In genomic region chr2:167063906-167064496, GRCm38 (mm10) we compare ENCODE assay signal across 8 mouse cellular contexts. TPM values are rescaled to one million over a fixed set of nuclear protein-coding genes. Genes with fewer than 3 reads are reported as not detected.
A peak's percentile ranks its signal among the peaks of the same experiment; 100 is the strongest.
DNase-seq lines count a peak whose midpoint lies in the region; ATAC-seq and TF ChIP-seq lines count a peak whose summit lies in the region.

No protein-coding gene starts in this region.

- H3K4me1 ChIP-seq in kidney, postnatal 0 days (replicated peaks; ENCODE audit: insufficient read depth, low read length): peaks cover 21% of the 10 kb centered on the region
- peaks cover 8% of the 10 kb centered on the region for H3K4me1 ChIP-seq in bone marrow, adult 2 months (ENCODE audit: control insufficient read depth, insufficient read depth, low read length)
- peaks cover 27% of the 10 kb centered on the region for H3K4me1 ChIP-seq in hindbrain, embryonic 14.5 days (replicated peaks; ENCODE audit: control insufficient read depth, insufficient read depth, low read length)

- peaks cover 33% of the 10 kb centered on the region for H3K79me2 ChIP-seq in myocyte (ENCODE audit: control insufficient read depth, insufficient read depth)

- TF ChIP-seq CTCF in kidney, postnatal 0 days (IDR thresholded peaks at IDR 0.05; ENCODE audit: low read depth): peak; percentile 34
- no peak for TF ChIP-seq CTCF in bone marrow, adult 2 months (IDR thresholded peaks at IDR 0.05; ENCODE audit: control insufficient read depth, insufficient read depth, low read length)

- no peaks in the 10 kb centered on the region for H3K27me3 ChIP-seq in kidney, postnatal 0 days (ENCODE audit: insufficient read depth, low read length)
- H3K27me3 ChIP-seq in hindbrain, embryonic 14.5 days (ENCODE audit: control insufficient read depth, insufficient read depth, low read length): no peaks in the 10 kb centered on the region
- H3K27me3 ChIP-seq in myocyte (ENCODE audit: control insufficient read depth, insufficient read depth, insufficient read length): no peaks in the 10 kb centered on the region

- H3K4me3 ChIP-seq in kidney, postnatal 0 days (replicated peaks; ENCODE audit: low read depth, low read length): peak overlapping the region; percentile 85
- H3K4me3 ChIP-seq in bone marrow, adult 2 months (replicated peaks; ENCODE audit: control insufficient read depth, low read depth, low read length): peak overlapping the region; percentile 32
- H3K4me3 ChIP-seq in hindbrain, embryonic 14.5 days (replicated peaks; ENCODE audit: low read length): peak overlapping the region; percentile 88
- H3K4me3 ChIP-seq in myocyte: peak overlapping the region; percentile 90

- H3K9ac ChIP-seq in kidney, postnatal 0 days (ENCODE audit: low read depth, low read length): peak overlapping the region; percentile 87
- peak overlapping the region; percentile 85 for H3K9ac ChIP-seq in hindbrain, embryonic 14.5 days

- peak overlapping the region; percentile 32; the same call in 1 of the 2 replicates for H3K27ac ChIP-seq in kidney, postnatal 0 days
- H3K27ac ChIP-seq in bone marrow, adult 2 months (ENCODE audit: control insufficient read depth, insufficient read depth, low read depth, low read length, poor library complexity): no peak overlapping the region
- H3K27ac ChIP-seq in hindbrain, embryonic 14.5 days: peak overlapping the region; percentile 89

- H3K4me2 ChIP-seq in kidney, postnatal 0 days (ENCODE audit: low read length): peak overlapping the region; percentile 67
- peak overlapping the region; percentile 64 for H3K4me2 ChIP-seq in hindbrain, embryonic 14.5 days (replicated peaks)
- H3K4me2 ChIP-seq in myocyte (ENCODE audit: low read depth): peak overlapping the region; percentile 90

- no peak for TF ChIP-seq POLR2A in bone marrow, adult 2 months (IDR thresholded peaks at IDR 0.05; ENCODE audit: borderline replicate concordance, control insufficient read depth, low read depth, low read length)
- no peak for TF ChIP-seq POLR2A in myocyte (IDR thresholded peaks at IDR 0.05; ENCODE audit: insufficient read length, low read depth)

- no peak for ATAC-seq in kidney, postnatal 0 days (replicated peaks; ENCODE audit: low FRiP score, low read depth)
- no peak for ATAC-seq in hindbrain, embryonic 14.5 days (ENCODE audit: low FRiP score)

- peaks cover 17% of the 10 kb centered on the region; the same call in 1 of the 2 replicates for H3K36me3 ChIP-seq in kidney, postnatal 0 days (ENCODE audit: insufficient read depth, low read length)
- peaks cover 25% of the 10 kb centered on the region for H3K36me3 ChIP-seq in hindbrain, embryonic 14.5 days (replicated peaks; ENCODE audit: control insufficient read depth, insufficient read depth)
- H3K36me3 ChIP-seq in myocyte (ENCODE audit: control insufficient read depth, insufficient read depth): peaks cover 40% of the 10 kb centered on the region

- WGBS in kidney, postnatal 0 days: under 1% methylated on average over 7 of the region's 7 CpGs
- WGBS in bone marrow, adult 2 months: 1% methylated on average over 7 of the region's 7 CpGs
- under 1% methylated on average over 7 of the region's 7 CpGs for WGBS in hindbrain, embryonic 14.5 days

- DNase-seq in kidney, postnatal 0 days (ENCODE audit: low spot score): no peak
- no peak for DNase-seq in kidney, postnatal 14 days
- peak; percentile 55 for DNase-seq in hindbrain, embryonic 14.5 days (ENCODE audit: low spot score)
- no peak for DNase-seq in natural killer cell, adult 2 months (ENCODE audit: low spot score in 2 of 2)
- DNase-seq in testis, postnatal 10 days (ENCODE audit: low spot score): no peak
- no peak for DNase-seq in cerebellum, postnatal 25 days

- H3K9me3 ChIP-seq in kidney, postnatal 0 days (replicated peaks; ENCODE audit: low read length): no peaks in the 10 kb centered on the region
- no peaks in the 10 kb centered on the region for H3K9me3 ChIP-seq in hindbrain, embryonic 14.5 days (ENCODE audit: control insufficient read depth, low read length)

- H3ac ChIP-seq in myocyte (ENCODE audit: control insufficient read depth, insufficient read length): peak overlapping the region; percentile 65

TF ChIP-seq in myocyte, 11 proteins besides CTCF, POLR2A, EP300 and RAD21:
- TF ChIP-seq MYOG (IDR thresholded peaks at IDR 0.05; ENCODE audit: control insufficient read depth in 1 of 3, insufficient read depth in 1 of 3, insufficient read length in 2 of 3, low read depth in 2 of 3): no peak
- TF ChIP-seq MAX (IDR thresholded peaks at IDR 0.05; ENCODE audit: low read depth): peak; percentile 33
- no peak for TF ChIP-seq REST (IDR thresholded peaks at IDR 0.05; ENCODE audit: insufficient read depth, insufficient read length)

RNA-seq across cellular contexts. Expression of gene Znfx1, which starts 1.2 kb away (rescaled TPM):
- polyA plus RNA-seq in kidney, postnatal 0 days (2015; fragmentation: Nextera tagmentation; extraction: Ambion mirVana): 10.7 and 11.8 TPM in 2 replicates
- 21.7 and 32.3 TPM in 2 replicates for polyA plus RNA-seq in bone marrow, adult 2 months (2011; ENCODE audit: insufficient read depth, insufficient read length, low replicate concordance, missing spikeins)
- 8.7 and 9.8 TPM in 2 replicates for polyA plus RNA-seq in hindbrain, embryonic 14.5 days (2014; fragmentation: Nextera tagmentation; extraction: Ambion mirVana)
- polyA plus RNA-seq in myocyte (2012; fragmentation: generic; extraction: Trizol): 23.3 TPM

RNA-seq across cellular contexts. Expression of gene Ddx27, which starts 49.0 kb away (rescaled TPM):
- polyA plus RNA-seq in kidney, postnatal 0 days (2015; fragmentation: Nextera tagmentation; extraction: Ambion mirVana): 33.3 and 37.9 TPM in 2 replicates
- 42.2 and 54.4 TPM in 2 replicates for polyA plus RNA-seq in bone marrow, adult 2 months (2011; ENCODE audit: insufficient read depth, insufficient read length, low replicate concordance, missing spikeins)
- polyA plus RNA-seq in hindbrain, embryonic 14.5 days (2014; fragmentation: Nextera tagmentation; extraction: Ambion mirVana): 28.1 and 29.3 TPM in 2 replicates
- polyA plus RNA-seq in myocyte (2012; fragmentation: generic; extraction: Trizol): 46.9 TPM

Comparison
In these comparisons a context has a peak if more than half of its experiments do, and no peak if none do; other contexts are left out.
1. H3K4me3 ChIP-seq: peak in every context shown above with its lines; median percentile 90 in myocyte; 88 in hindbrain, embryonic 14.5 days; 85 in kidney, postnatal 0 days; 32 in bone marrow, adult 2 months.